Comparison of ENCODE assay signal across 30 mouse cellular contexts in the genomic region with DNA sequence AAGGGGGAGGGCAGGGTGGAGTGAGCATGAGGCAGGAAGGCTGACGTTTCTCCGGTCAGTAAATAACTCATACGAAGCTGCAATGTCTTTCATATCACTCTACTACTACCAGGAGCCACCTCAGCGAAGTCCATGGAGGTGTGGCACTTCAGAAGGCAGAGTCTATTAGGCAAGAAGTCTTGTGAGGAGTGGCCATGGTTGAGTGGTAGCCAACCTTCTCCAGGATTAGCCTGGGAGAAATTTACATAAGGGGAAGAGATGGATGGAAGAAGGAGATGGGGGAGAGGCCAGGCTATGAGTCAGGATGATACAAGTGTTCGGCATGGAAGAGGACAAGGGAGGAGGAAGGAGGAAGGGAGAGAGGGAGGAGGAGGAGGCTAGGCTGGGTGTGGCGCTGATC. TPM values are rescaled to one million over a fixed set of nuclear protein-coding genes. Genes with fewer than 3 reads are reported as not detected.
A peak's percentile ranks its signal among the peaks of the same experiment; 100 is the strongest.
DNase-seq lines count a peak whose midpoint lies in the region; ATAC-seq and TF ChIP-seq lines count a peak whose summit lies in the region.
"Had no signal": no experiment of that assay in that cellular context is flagged by ENCODE, and none has a peak within 500 bp of the region (broad histone marks: within the 10 kb centered on the region; RNA-seq: fewer than 3 reads in every experiment).

No protein-coding gene starts in this region.

- ATAC-seq in megakaryocyte, adult 5-6 weeks (ENCODE audit: poor library complexity, severe bottlenecking), result no peak
- ATAC-seq in stomach, postnatal 0 days (ENCODE audit: low FRiP score, low TSS enrichment), result peak; percentile 84
- ATAC-seq: CD4-positive, CD25-positive, alpha-beta regulatory T cell, adult 4 months; forebrain, embryonic 13.5 days; forebrain, embryonic 16.5 days had no signal

- H3K4me1 ChIP-seq in megakaryocyte, embryonic 14.5 days, result peaks cover 75% of the 10 kb centered on the region
- H3K4me1 ChIP-seq in stomach, postnatal 0 days (replicated peaks; ENCODE audit: control insufficient read depth, insufficient read depth), result peaks cover 7% of the 10 kb centered on the region; the same call in 1 of the 2 replicates
- H3K4me1 ChIP-seq: forebrain, embryonic 10.5 days; forebrain, embryonic 13.5 days; hindbrain, embryonic 12.5 days; hindbrain, embryonic 15.5 days had no signal

- H3K4me3 ChIP-seq in megakaryocyte, embryonic 14.5 days (replicated peaks), result peak overlapping the region; percentile 77
- H3K4me3 ChIP-seq in C2C12 (ENCODE audit: insufficient read depth, poor library complexity, severe bottlenecking), result no peak overlapping the region
- H3K4me3 ChIP-seq in stomach, postnatal 0 days (ENCODE audit: low read depth, low read length), result no peak overlapping the region
- H3K4me3 ChIP-seq: embryonic facial prominence, embryonic 10.5 days; embryonic facial prominence, embryonic 13.5 days; erythroblast, embryonic 14.5 days; forebrain, embryonic 10.5 days; forebrain, embryonic 13.5 days; heart, adult 2 months; heart, embryonic 10.5 days; heart, embryonic 13.5 days; hindbrain, embryonic 12.5 days; hindbrain, embryonic 15.5 days had no signal

- no peak overlapping the region for H3ac ChIP-seq in C2C12 (ENCODE audit: control insufficient read depth, insufficient read length, low read depth)

- H3K9ac ChIP-seq in stomach, postnatal 0 days (ENCODE audit: low read length), result no peak overlapping the region
- H3K9ac ChIP-seq: embryonic facial prominence, embryonic 13.5 days; forebrain, embryonic 13.5 days; heart, embryonic 13.5 days; hindbrain, embryonic 12.5 days; hindbrain, embryonic 15.5 days had no signal

- WGBS in stomach, postnatal 0 days, result 42% methylated on average over 6 of the region's 6 CpGs

- no peak overlapping the region for H3K27ac ChIP-seq in stomach, postnatal 0 days (replicated peaks)
- H3K27ac ChIP-seq: embryonic facial prominence, embryonic 10.5 days; embryonic facial prominence, embryonic 13.5 days; forebrain, embryonic 10.5 days; forebrain, embryonic 13.5 days; heart, adult 2 months; heart, embryonic 10.5 days; heart, embryonic 13.5 days; hindbrain, embryonic 12.5 days; hindbrain, embryonic 15.5 days had no signal

- peaks cover 39% of the 10 kb centered on the region for H3K27me3 ChIP-seq in megakaryocyte, embryonic 14.5 days (replicated peaks)
- H3K27me3 ChIP-seq in C2C12 (ENCODE audit: control insufficient read depth, insufficient read depth, insufficient read length), result no peaks in the 10 kb centered on the region
- no peaks in the 10 kb centered on the region for H3K27me3 ChIP-seq in stomach, postnatal 0 days (ENCODE audit: control insufficient read depth, insufficient read depth, low read length)
- H3K27me3 ChIP-seq: embryonic facial prominence, embryonic 13.5 days; forebrain, embryonic 13.5 days; heart, embryonic 13.5 days; hindbrain, embryonic 12.5 days; hindbrain, embryonic 15.5 days had no signal

- TF ChIP-seq CTCF in C2C12 (IDR thresholded peaks at IDR 0.05; ENCODE audit: control insufficient read depth, insufficient read depth, insufficient read length), result no peak
- TF ChIP-seq CTCF in stomach, postnatal 0 days (IDR thresholded peaks at IDR 0.05; ENCODE audit: low read depth), result no peak

- TF ChIP-seq EP300 in stomach, postnatal 0 days (optimal IDR thresholded peaks at IDR 0.05), result no peak

- no peaks in the 10 kb centered on the region for H3K79me3 ChIP-seq in C2C12 (ENCODE audit: low read depth)

- peak; percentile 30 for DNase-seq in fat pad, adult 2 months (ENCODE audit: extremely low read depth, low read depth, low spot score)
- peak; percentile 45 for DNase-seq in stomach, postnatal 0 days (ENCODE audit: low spot score)
- DNase-seq in cerebellum, adult 11 months, result no peak
- no peak for DNase-seq in liver
- DNase-seq in left cerebral cortex, adult 18-20 months (ENCODE audit: low spot score in 2 of 2), result no peak
- DNase-seq: adrenal gland, postnatal 10 days; adrenal gland, postnatal 36 days; B cell, adult 2 months; cerebellum, adult 11-12 months; cerebellum, adult 8-10 months; cerebellum, postnatal 10 days; cerebellum, postnatal 36 days; embryo, embryonic 11 days; gastrocnemius, postnatal 10 days; gastrocnemius, postnatal 36 days; heart, adult 2 months had no signal

- H3K79me2 ChIP-seq in C2C12 (ENCODE audit: control insufficient read depth, insufficient read depth), result no peaks in the 10 kb centered on the region

- H3K36me3 ChIP-seq in megakaryocyte, embryonic 14.5 days (replicated peaks; ENCODE audit: low read length), result no peaks in the 10 kb centered on the region
- no peaks in the 10 kb centered on the region for H3K36me3 ChIP-seq in C2C12 (ENCODE audit: control insufficient read depth, insufficient read depth)
- no peaks in the 10 kb centered on the region for H3K36me3 ChIP-seq in stomach, postnatal 0 days (ENCODE audit: control insufficient read depth, insufficient read depth, low read length)
- H3K36me3 ChIP-seq: embryonic facial prominence, embryonic 10.5 days; embryonic facial prominence, embryonic 13.5 days; forebrain, embryonic 10.5 days; heart, embryonic 10.5 days; heart, embryonic 13.5 days; hindbrain, embryonic 12.5 days; hindbrain, embryonic 15.5 days had no signal

- no peaks in the 10 kb centered on the region for H3K9me3 ChIP-seq in megakaryocyte, embryonic 14.5 days
- H3K9me3 ChIP-seq in stomach, postnatal 0 days (ENCODE audit: control insufficient read depth, low read length), result no peaks in the 10 kb centered on the region
- H3K9me3 ChIP-seq: embryonic facial prominence, embryonic 10.5 days; embryonic facial prominence, embryonic 13.5 days; forebrain, embryonic 10.5 days; forebrain, embryonic 13.5 days; heart, embryonic 10.5 days; heart, embryonic 13.5 days; hindbrain, embryonic 12.5 days; hindbrain, embryonic 15.5 days had no signal

- H3K4me2 ChIP-seq in stomach, postnatal 0 days (replicated peaks; ENCODE audit: low read depth), result no peak overlapping the region
- H3K4me2 ChIP-seq: embryonic facial prominence, embryonic 13.5 days; forebrain, embryonic 13.5 days; heart, embryonic 13.5 days; hindbrain, embryonic 12.5 days; hindbrain, embryonic 15.5 days had no signal

TF ChIP-seq in C2C12, 6 proteins besides CTCF, POLR2A, EP300 and RAD21:
- TF ChIP-seq CEBPB (IDR thresholded peaks at IDR 0.05; ENCODE audit: low read depth), result peak; percentile 70
- no peak for TF ChIP-seq MAX (IDR thresholded peaks at IDR 0.05)

RNA-seq across cellular contexts. Expression of gene Ppif, which starts 11.9 kb away (rescaled TPM):
- polyA plus RNA-seq in megakaryocyte, embryonic 14.5 days (2012; ENCODE audit: insufficient read depth, low replicate concordance), result 237 and 451 TPM in 2 replicates
- total RNA-seq in megakaryocyte, adult 5-6 weeks (2015), result 27.5 and 30.6 TPM in 2 replicates
- 6.1 and 9.3 TPM in 2 replicates for total RNA-seq in megakaryocyte, adult 5-6 weeks (2017)
- 21.4 TPM for polyA plus RNA-seq in C2C12 (2012; fragmentation: generic; extraction: Trizol)
- polyA plus RNA-seq in stomach, postnatal 0 days (2015; fragmentation: Nextera tagmentation; extraction: Ambion mirVana), result 66.1 and 74.6 TPM in 2 replicates
- 10 to 100 TPM; 25.4 to 25.6 TPM for total RNA-seq in left cerebral cortex, adult 18-20 months (2021)

Comparison
In these comparisons a context has a peak if more than half of its experiments do, and no peak if none do; other contexts are left out.
1. DNase-seq: peak in fat pad, adult 2 months (single experiment) and stomach, postnatal 0 days (single experiment); none in cerebellum, adult 11 months (single experiment), liver (single experiment) and left cerebral cortex, adult 18-20 months (0 of 2).